Mouse (Mus musculus) WW6 (cell line): ENCODE results near the gene Tcp10b.
"Not testable (repeated sequence)": the region's sequence is repeated elsewhere in the genome, so short reads cannot be mapped to it uniquely, and the experiment has no call there.

Experiments
- DNase-seq: peaks from one replicate; pipeline ENCODE4 v3.0.0-alpha.2; 2013; ENCODE audit warnings: low read depth, low spot score

The Tcp10b gene

DNA sequence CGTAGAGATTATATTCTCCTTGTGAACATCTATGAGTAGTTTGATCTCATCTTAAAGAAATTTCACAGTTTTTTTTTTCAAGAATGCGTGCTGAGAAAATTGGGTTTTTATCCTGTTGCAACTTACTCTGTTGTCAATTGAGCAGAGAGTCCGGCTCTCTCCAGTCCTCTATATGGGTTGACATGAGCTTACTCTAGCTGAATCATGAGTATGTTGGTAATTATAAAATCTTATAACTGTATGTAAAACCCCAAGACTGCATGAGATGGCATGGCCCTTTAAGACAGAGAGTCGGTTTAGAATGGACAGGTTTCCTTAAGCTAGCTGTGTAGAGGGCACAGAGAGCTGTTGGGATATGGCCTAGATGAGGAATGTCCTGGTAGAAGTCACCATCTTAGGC, at the start of gene Tcp10b:
Gene Tcp10b (plus strand): TSS at position 301 of the 400 bp plus-strand sequence.
- not testable (repeated sequence) for DNase-seq

DNA sequence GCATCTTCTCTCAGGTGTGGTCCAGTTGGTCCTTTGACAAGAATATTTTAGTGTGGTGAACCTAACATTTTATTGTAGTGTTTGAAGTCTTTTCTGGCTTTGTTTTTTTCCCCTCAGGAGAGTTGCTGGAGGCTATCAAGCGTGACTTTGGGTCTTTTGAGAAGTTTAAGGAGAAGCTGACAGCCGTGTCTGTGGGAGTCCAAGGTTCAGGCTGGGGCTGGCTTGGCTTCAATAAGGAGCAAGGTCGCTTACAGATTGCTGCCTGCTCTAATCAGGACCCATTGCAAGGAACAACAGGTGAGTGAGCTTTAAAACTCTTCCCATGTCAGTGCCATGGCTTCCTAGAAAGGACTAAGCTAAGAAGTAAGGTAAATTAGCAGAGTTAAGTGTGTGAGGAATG, 47.6 kb upstream of the Tcp10b start:
- DNase-seq, result no peak

GRCm38 (mm10) chr17:13036627-13037192, 24.2 kb upstream of the Tcp10b start:
- not testable (repeated sequence) for DNase-seq

- peak; percentile 42 for DNase-seq
These were observed 16.8 kb upstream of the Tcp10b start for GRCm38 (mm10) chr17:13043846-13044673.

DNA sequence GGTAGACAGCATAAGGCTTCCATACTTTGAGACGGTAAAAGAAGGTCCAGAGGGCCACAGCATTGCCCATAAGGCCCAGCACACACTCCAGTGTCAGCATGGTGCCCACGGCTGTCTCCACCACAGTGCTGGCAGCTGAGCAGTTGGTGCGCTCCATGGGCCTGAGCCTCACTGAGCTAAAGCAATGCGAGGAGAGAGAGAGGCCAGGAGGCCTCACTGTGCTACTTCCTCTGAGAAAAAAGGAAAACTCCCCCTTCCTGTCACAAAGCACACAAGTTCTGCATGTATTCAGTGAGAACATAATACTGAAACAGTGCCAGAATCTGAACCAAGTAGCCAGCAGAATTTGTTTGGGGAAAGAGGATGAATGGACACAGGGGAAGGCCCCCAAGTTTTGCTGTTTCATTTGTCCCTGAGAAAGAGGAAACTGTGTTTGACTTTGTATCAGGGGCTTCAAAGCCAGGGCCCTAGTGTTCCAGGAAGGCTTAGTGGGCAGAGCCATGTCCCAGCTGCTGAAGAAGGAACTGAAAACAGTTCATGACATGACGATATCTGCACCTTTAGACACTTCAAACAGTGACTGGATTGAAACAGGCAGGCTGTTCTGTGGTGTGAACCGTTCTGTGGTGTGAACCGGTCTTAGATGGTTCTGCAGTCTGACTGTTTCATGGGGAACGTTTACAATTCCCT, 8.6 kb upstream of the Tcp10b start, which contains the start of gene Gpr31b:
Gene Gpr31b (minus strand): TSS at position 173 of the 690 bp plus-strand sequence.
- DNase-seq, result not testable (repeated sequence)

DNA sequence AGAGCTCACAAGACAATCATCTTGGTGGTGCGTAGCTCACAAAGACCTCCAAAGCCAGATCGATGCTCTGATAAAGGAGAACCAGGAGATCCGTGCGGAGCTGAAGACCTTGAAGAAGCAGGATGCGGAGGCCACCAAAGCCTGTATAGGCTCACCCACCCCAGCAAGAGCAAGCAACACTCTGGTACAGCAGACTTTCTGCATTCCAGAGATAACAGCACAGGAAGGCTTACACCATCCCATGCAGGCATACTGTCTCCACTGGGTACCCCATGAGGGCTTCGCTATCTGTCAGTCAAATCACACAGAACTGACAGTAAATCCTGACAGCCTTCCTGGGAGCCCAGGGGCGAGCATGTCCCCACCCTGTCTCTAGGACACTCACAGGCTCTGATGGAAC, 2.0 kb downstream of the Tcp10b start:
- not testable (repeated sequence) for DNase-seq

- DNase-seq, result not testable (repeated sequence)
These were observed 7.0 kb downstream of the Tcp10b start for GRCm38 (mm10) chr17:13067864-13068385.

- DNase-seq, result not testable (repeated sequence)
These were observed 8.3 kb downstream of the Tcp10b start for GRCm38 (mm10) chr17:13069227-13069626.

- DNase-seq, result not testable (repeated sequence)
These were observed 30.6 kb downstream of the Tcp10b start for GRCm38 (mm10) chr17:13091510-13091909.

GRCm38 (mm10) chr17:13092100-13092764, 31.3 kb downstream of the Tcp10b start:
- not testable (repeated sequence) for DNase-seq

DNA sequence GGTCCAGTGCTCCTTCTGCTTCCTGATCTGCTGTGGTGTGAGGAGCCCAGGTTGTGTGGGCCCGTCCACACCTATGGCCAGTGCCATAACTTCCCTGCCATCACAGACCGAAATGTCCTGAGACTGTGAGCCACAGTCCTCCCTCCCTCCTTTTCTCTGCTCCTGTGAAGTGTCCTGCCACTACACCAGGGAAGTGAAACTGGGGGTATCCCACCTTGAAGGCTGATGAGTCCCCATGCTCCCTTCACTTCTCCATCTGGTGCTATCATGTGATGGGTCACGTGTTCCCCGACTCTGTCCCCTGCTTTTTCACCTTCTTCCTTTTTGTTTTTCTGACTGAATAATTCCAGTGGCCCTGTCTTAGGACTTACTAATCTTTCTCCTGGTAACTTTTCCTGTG, 32.1 kb downstream of the Tcp10b start:
- DNase-seq, result not testable (repeated sequence)

DNA sequence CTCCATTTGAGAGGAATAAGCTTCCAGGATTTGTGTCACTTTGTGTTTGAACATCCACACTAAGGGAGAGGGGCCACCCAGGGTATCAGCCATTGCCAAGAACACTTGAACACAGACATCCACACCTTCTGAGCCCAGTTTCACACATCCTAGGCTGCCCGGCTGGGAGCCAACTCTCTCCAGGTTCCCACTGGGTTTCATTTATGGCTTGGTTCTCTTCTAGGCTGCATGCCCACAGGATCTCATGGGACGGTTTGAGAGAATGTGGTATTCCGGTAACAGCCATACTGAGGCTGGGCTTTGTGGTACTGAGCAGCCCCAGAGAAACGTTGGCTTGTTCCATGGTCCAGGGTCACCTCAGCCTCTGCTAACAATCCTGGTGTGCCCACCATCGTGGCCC, 45.7 kb downstream of the Tcp10b start:
- not testable (repeated sequence) for DNase-seq

GRCm38 (mm10) chr17:13112504-13113291, 51.8 kb downstream of the Tcp10b start:
- DNase-seq, result not testable (repeated sequence)

- not testable (repeated sequence) for DNase-seq
These were observed 62.6 kb downstream of the Tcp10b start for GRCm38 (mm10) chr17:13123308-13124038.

- DNase-seq, result not testable (repeated sequence)
These were observed 63.3 kb downstream of the Tcp10b start for GRCm38 (mm10) chr17:13124241-13124640.

DNA sequence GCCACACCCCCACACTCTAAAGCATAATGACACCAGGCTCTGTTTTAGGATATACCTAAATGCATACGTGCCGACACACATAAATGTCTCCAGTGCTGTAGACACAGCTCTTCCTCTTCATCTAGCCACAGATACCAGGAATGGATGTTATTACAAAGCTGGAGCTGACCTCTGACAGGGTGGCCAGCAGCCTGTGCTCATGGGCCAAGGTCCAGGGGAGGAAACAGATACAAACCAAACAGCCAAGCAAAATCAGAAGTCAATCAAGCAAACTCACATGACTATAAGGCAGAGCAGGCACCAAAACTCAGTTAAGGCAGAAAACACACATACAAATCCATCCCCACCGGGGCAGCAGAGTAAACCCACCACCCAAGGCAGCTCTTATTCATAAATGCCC, 68.4 kb downstream of the Tcp10b start:
- DNase-seq, result not testable (repeated sequence)

GRCm38 (mm10) chr17:13129737-13130465, 69.0 kb downstream of the Tcp10b start:
- not testable (repeated sequence) for DNase-seq

DNA sequence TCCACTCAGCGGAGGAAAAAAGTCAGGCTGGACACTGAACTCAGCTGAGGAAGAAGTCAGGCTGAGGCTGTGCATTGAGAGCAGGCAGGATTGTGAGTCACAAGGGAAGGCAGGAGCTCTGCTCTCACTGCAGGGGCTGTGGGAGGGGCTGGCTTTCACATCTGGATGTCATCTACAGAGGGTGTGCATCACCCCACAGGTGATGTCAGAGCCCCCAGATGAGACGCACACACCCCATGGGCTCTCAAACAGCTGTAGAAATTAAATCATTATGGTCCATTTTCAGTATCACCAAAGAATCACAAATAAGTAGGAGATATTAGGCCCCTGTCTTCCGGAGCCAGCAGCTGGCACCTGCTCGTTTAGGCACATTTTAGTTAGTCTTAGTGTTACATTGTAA, 70.8 kb downstream of the Tcp10b start, which contains the start of gene Unc93a:
Gene Unc93a (minus strand): TSS at position 101 of the 400 bp plus-strand sequence.
- not testable (repeated sequence) for DNase-seq
